Mouse (Mus musculus) spleen, adult 2 months (tissue): ENCODE results near the gene Spred3. TPM values are rescaled to one million over a fixed set of nuclear protein-coding genes. Genes with fewer than 3 reads are reported as not detected.

Experiments used
- DNase-seq, 2 experiments: peaks; one replicate each; pipeline versions ENCODE4 v3.0.0 to v3.0.0-alpha.2; 2012 to 2021; ENCODE audit warnings: low spot score in 2 of 2, low read depth in 1 of 2
- H3K27ac ChIP-seq: fragments of 200-500 bp; 2 replicates; pipeline ENCODE4 v1.5.1; 2012; ENCODE audit warnings: low read length, inconsistent platforms; ENCODE audit not compliant: insufficient read depth
- H3K27me3 ChIP-seq: fragments of 200-500 bp; 2 replicates; pipeline ENCODE4 v1.6.1; 2012; ENCODE audit warnings: mild to moderate bottlenecking, moderate library complexity, low read length, inconsistent platforms; ENCODE audit not compliant: control insufficient read depth, insufficient read depth
- H3K36me3 ChIP-seq: fragments of 200-500 bp; 2 replicates; pipeline ENCODE4 v1.6.1; 2012; ENCODE audit warnings: mild to moderate bottlenecking, low read length, inconsistent platforms; ENCODE audit not compliant: control insufficient read depth, insufficient read depth
- H3K4me1 ChIP-seq: fragments of 200-500 bp; 2 replicates; pipeline ENCODE4 v1.6.1; 2011; ENCODE audit warnings: inconsistent platforms; ENCODE audit not compliant: control insufficient read depth, insufficient read depth, insufficient read length
- H3K4me3 ChIP-seq: fragments of 200-500 bp; 2 replicates; pipeline ENCODE4 v1.5.1; 2011; ENCODE audit warnings: mild to moderate bottlenecking, inconsistent platforms; ENCODE audit not compliant: insufficient read depth, insufficient read length; ENCODE audit errors: extremely low read depth
- CTCF ChIP-seq: fragments of 200-500 bp; IDR thresholded peaks from 2 replicates; pipeline ENCODE4 v1.5.1; 2011; ENCODE audit warnings: mild to moderate bottlenecking, inconsistent platforms; ENCODE audit not compliant: insufficient read depth, insufficient read length, insufficient replicate concordance; ENCODE audit errors: extremely low read depth
- POLR2A ChIP-seq: fragments of 200-500 bp; IDR thresholded peaks from 2 replicates; pipeline ENCODE4 v1.6.1; 2011; ENCODE audit warnings: low read depth, low read length, inconsistent platforms
- WGBS: fragments of 180-500 bp; shearing (Covaris S2); methylation state at CpG from one replicate; pipeline ENCODE4 v1.1.7; 2018; 5-methylcytosine and 5-hydroxymethylcytosine counted together
- polyA plus RNA-seq: library from polyadenylated mRNA; depleted of rRNA; stranded (reverse); fragments of >200 nt; gene quantifications from 2 replicates; pipeline ENCODE4 v1.2.3, GENCODE M21; 2012

Gene Spred3
- polyA plus RNA-seq, 1 experiment: 1.6 TPM

GRCm38 (mm10) chr7:29137429-29137828 lies 32.8 kb downstream of the Spred3 start:
- DNase-seq: no peak
- WGBS: 80% methylated on average over 16 of the region's 16 CpGs
- Histone ChIP-seq H3K27me3 (no peaks in the 10 kb centered on the region; the same call in 1 of the 2 replicates), H3K27ac (no peak overlapping the region), H3K4me3 (no peak overlapping the region), H3K36me3 (no peaks in the 10 kb centered on the region), H3K4me1 (peaks cover 2% of the 10 kb centered on the region)
- TF ChIP-seq POLR2A (no peak), CTCF (no peak)

GRCm38 (mm10) chr7:29134693-29135386 lies 35.4 kb downstream of the Spred3 start, which contains the start of gene Rasgrp4:
Rasgrp4 (plus strand) TSS chr7:29134851.
- Histone ChIP-seq H3K27ac (no peak within 1 kb of the TSS), H3K27me3 (no peaks in the 10 kb centered on the region; the same call in 1 of the 2 replicates), H3K4me1 (peaks cover 2% of the 10 kb centered on the region), H3K4me3 (peak within 1 kb of the TSS; percentile 45), H3K36me3 (no peaks in the 10 kb centered on the region)
- peak; percentile 41 to 76 for DNase-seq
- TF ChIP-seq CTCF (no peak), POLR2A (no peak)
- WGBS: 5% methylated on average over 14 of the region's 20 CpGs

- 1% methylated on average over 3 of the region's 4 CpGs for WGBS
- Histone ChIP-seq H3K36me3 (no peaks in the 10 kb centered on the region), H3K27me3 (no peaks in the 10 kb centered on the region; the same call in 1 of the 2 replicates), H3K27ac (no peak overlapping the region), H3K4me3 (peak overlapping the region; percentile 24; the same call in 1 of the 2 replicates), H3K4me1 (peaks cover 2% of the 10 kb centered on the region)
- no peak for DNase-seq
- no peak for TF ChIP-seq POLR2A
- TF ChIP-seq CTCF: no peak
These were observed 36.0 kb downstream of the Spred3 start for GRCm38 (mm10) chr7:29134230-29134629.

GRCm38 (mm10) chr7:29128725-29129124 lies 41.5 kb downstream of the Spred3 start:
- WGBS: 59% methylated on average over 2 of the region's 2 CpGs
- TF ChIP-seq CTCF (peak; percentile 39; the same call in 1 of the 2 replicates), POLR2A (no peak)
- peaks cover 2% of the 10 kb centered on the region; the same call in 1 of the 2 replicates for H3K27me3 ChIP-seq
- no peak overlapping the region for H3K4me3 ChIP-seq
- DNase-seq: no peak
- no peak overlapping the region for H3K27ac ChIP-seq
- no peaks in the 10 kb centered on the region; the same call in 1 of the 2 replicates for H3K4me1 ChIP-seq
- H3K36me3 ChIP-seq: no peaks in the 10 kb centered on the region

- DNase-seq: peak; percentile 65 to 74
- no peak for TF ChIP-seq POLR2A
- TF ChIP-seq CTCF: peak; percentile 70; the same call in 1 of the 2 replicates
- H3K27me3 ChIP-seq: peaks cover 2% of the 10 kb centered on the region; the same call in 1 of the 2 replicates
- WGBS: 34% methylated on average over 7 of the region's 7 CpGs
- H3K36me3 ChIP-seq: no peaks in the 10 kb centered on the region
- no peak overlapping the region for H3K27ac ChIP-seq
- H3K4me3 ChIP-seq: no peak overlapping the region
- no peaks in the 10 kb centered on the region; the same call in 1 of the 2 replicates for H3K4me1 ChIP-seq
These were observed 43.9 kb downstream of the Spred3 start for GRCm38 (mm10) chr7:29126173-29126915.

- WGBS: 2% methylated on average over 16 of the region's 16 CpGs
- TF ChIP-seq POLR2A: no peak
- TF ChIP-seq CTCF: no peak
- no peaks in the 10 kb centered on the region; the same call in 1 of the 2 replicates for H3K4me1 ChIP-seq
- peaks cover 2% of the 10 kb centered on the region; the same call in 1 of the 2 replicates for H3K27me3 ChIP-seq
- H3K27ac ChIP-seq: no peak within 1 kb of the TSS
- H3K36me3 ChIP-seq: no peaks in the 10 kb centered on the region
- H3K4me3 ChIP-seq: no peak within 1 kb of the TSS
- peak in 1 of 2 experiments; percentile 17 for DNase-seq
These were observed 45.2 kb downstream of the Spred3 start, which contains the start of gene Ryr1 for GRCm38 (mm10) chr7:29124970-29125369. Ryr1 (minus strand) TSS chr7:29125179.
